Mouse (Mus musculus): ENCODE measurements around the gene Tlr5. TPM values are rescaled to one million over a fixed set of nuclear protein-coding genes. Genes with fewer than 3 reads are reported as not detected.

The Tlr5 gene
- polyA plus RNA-seq, 1 experiment from 2014 or later, result 0.17 TPM

DNA sequence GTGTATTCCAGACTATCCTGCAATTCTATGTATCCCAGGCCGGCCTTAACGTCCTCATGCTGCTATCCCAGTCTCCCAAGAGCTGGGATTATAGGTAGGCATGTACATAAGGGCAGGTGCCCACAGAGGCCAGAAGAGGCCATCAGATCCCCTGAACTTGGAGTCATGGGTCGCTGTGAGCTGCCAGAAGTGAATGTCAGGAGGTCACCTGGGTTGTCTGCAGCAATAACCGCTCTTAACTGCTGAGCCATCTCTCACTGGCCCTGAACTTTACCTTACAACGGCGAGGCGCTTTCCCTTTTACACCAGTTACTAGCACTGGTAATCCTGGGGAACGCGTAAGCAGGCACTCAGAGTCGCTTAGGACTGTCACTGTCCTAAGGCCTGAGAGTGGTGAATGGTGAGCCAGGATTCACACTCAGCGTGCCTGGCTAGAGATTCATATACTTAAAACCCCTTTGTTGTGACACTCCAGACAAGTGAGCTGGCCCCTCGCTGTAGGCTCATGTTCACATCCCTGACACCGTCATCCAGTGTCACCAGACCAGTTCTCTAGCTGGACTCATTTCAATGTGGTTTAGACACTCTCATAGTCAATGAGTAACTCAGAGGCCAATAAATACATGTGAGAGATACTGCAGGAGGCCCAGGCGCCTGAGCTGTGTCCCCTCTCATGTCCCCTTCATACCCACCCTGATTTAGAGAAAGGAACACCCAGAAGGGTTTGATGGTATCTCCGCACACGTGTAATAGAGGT, 2.6 kb downstream of the Tlr5 start:
- ATAC-seq (replicated peaks), result no peak
- H3K4me3 ChIP-seq, result no peak overlapping the region
- WGBS, result 90% methylated on average over 16 of the region's 16 CpGs

DNA sequence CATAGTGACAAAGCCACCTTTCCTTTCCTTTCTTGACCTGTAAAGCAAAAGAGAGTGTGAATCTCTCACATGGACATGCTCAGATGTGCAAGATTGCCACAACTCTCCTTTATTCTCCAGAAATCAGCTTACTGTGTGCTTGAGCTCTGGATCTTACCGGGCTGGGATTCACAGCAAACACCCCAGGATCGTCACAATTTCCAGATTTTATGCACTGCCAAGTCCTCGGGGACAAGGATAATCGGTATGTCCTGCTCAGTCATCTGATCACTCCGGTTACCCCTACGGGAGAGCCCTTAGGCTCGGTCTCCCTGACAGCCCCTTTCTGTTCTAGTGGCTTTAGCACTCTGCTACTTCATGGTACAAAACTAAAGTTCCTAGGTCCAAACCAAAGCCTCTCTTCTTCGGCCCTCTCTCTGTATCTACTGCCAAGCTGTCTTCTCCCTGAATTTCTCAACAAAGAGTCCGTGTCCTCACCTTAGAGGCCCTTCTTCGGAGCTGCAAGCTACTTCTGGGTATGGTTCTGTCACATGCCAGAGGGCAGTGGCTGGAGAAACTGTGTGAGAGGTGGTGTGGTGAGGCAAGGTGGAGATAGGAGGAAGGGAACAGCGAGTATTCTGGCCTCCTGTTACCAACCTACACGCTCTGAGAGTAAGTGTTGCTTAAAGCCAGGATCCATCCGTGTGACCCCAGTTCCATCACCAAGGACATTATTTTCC, 3.4 kb downstream of the Tlr5 start:
- Histone ChIP-seq H3K27ac (no peak overlapping the region), H3K4me3 (no peak overlapping the region), H3K27me3 (replicated peaks) (no peaks in the 10 kb centered on the region), H3K4me1 (peaks cover 43% of the 10 kb centered on the region), H3K36me3 (replicated peaks) (no peaks in the 10 kb centered on the region), H3K9ac (no peak overlapping the region), H3K9me3 (no peaks in the 10 kb centered on the region), H3K4me2 (no peak overlapping the region)
- ATAC-seq (replicated peaks), result no peak
- 79% methylated on average over 13 of the region's 13 CpGs for WGBS

More for the DNA sequence above, 2.6 kb downstream of the Tlr5 start:
- Histone ChIP-seq H3K27ac (no peak overlapping the region), H3K9ac (no peak overlapping the region), H3K9me3 (no peaks in the 10 kb centered on the region), H3K27me3 (replicated peaks) (no peaks in the 10 kb centered on the region), H3K4me2 (no peak overlapping the region), H3K36me3 (replicated peaks) (no peaks in the 10 kb centered on the region), H3K4me1 (peaks cover 45% of the 10 kb centered on the region)

DNA sequence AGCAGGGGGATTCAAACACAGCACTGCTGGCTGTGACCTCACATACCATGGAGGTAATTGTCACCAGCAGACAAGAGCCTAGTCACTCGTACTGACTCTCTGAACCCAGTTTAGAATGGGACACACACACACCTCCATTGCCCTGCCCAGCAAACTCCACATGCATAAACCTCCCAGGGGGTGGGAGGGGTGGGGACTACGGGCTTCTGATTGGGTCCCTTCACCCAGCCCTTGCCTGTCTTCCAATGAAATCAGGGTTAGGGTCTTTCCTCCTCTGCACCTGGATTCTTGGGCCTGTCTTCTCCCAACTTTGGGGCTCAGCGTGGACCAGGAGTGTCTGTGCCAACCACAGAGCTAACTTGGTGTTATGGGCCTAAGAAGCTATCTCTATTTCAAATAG, 4.2 kb downstream of the Tlr5 start:
- no peaks in the 10 kb centered on the region for H3K36me3 ChIP-seq (replicated peaks)
- no peak overlapping the region for H3K27ac ChIP-seq
- no peaks in the 10 kb centered on the region for H3K9me3 ChIP-seq
- H3K27me3 ChIP-seq (replicated peaks), result no peaks in the 10 kb centered on the region
- H3K4me2 ChIP-seq, result peak overlapping the region; percentile 71
- ATAC-seq (replicated peaks), result no peak
- no peak overlapping the region for H3K9ac ChIP-seq
- 40% methylated on average over 3 of the region's 3 CpGs for WGBS
- no peak overlapping the region for H3K4me3 ChIP-seq
- peaks cover 37% of the 10 kb centered on the region for H3K4me1 ChIP-seq

DNA sequence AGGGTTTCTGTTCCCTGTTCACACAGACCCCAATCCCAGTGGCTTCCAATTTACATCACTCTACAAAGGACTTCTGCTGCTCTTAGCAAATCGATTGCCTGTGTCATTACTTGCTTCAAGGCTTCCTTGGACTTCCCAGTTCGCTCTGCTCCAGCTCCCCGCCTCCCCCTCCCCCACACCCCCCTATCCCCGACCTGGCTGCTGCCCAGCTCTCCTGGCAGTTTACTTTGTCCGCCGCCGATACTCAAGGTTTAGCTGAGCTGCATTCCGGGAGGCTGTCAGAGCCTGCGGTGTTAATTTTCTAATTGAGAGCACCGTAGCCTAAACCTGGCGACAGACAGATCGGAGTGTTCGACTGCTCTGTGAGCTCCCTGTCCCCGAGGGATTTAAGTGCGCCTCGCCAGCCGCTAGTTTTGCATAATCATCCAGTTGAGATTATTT, 4.7 kb downstream of the Tlr5 start:
- ATAC-seq (replicated peaks), result peak; percentile 49
- H3K9ac ChIP-seq, result peak overlapping the region; percentile 33
- peak overlapping the region; percentile 71 for H3K4me2 ChIP-seq
- WGBS, result under 1% methylated on average over 17 of the region's 17 CpGs
- peak overlapping the region; percentile 46; the same call in 1 of the 2 replicates for H3K27ac ChIP-seq
- H3K4me1 ChIP-seq, result peaks cover 36% of the 10 kb centered on the region
- H3K36me3 ChIP-seq (replicated peaks), result no peaks in the 10 kb centered on the region
- no peaks in the 10 kb centered on the region for H3K27me3 ChIP-seq (replicated peaks)
- H3K4me3 ChIP-seq, result peak overlapping the region; percentile 36
- H3K9me3 ChIP-seq, result no peaks in the 10 kb centered on the region

DNA sequence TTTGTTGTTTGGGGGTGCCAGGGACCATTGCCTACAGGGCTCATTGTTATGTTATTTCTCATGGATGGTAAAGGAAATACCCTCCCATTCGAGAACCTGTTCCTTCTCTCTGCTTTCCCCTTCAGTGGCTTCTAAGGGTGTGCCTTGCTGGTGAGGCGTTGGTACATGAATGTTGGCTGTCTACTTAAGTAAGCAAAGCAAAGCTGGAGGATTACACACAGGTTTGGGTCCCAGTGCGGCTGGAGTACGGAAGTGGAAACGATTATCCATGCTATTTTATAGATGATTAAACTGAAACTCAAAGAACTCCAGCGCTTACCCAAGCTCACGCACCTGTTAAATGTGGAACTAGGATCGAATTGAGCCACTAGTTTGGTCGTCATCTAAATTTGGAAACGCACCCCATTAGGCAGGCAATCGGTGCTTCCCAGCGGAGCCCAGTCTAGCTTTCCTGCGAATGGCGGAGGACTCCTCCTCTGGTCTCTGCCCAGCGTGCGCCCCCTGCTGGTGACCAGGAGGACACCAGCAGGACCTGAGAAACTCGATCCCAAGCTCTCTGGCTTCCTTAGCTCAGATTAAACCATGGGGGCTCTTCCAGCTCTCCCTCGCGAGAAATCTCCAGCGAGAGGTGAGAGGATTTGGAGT, 5.3 kb downstream of the Tlr5 start:
- Histone ChIP-seq H3K4me3 (peak overlapping the region; percentile 36), H3K36me3 (replicated peaks) (no peaks in the 10 kb centered on the region), H3K4me1 (peaks cover 36% of the 10 kb centered on the region), H3K27ac (peak overlapping the region; percentile 46), H3K9me3 (no peaks in the 10 kb centered on the region), H3K27me3 (replicated peaks) (no peaks in the 10 kb centered on the region), H3K9ac (peak overlapping the region; percentile 33), H3K4me2 (peak overlapping the region; percentile 71)
- peak; percentile 83 for ATAC-seq (replicated peaks)
- WGBS, result under 1% methylated on average over 20 of the region's 20 CpGs

DNA sequence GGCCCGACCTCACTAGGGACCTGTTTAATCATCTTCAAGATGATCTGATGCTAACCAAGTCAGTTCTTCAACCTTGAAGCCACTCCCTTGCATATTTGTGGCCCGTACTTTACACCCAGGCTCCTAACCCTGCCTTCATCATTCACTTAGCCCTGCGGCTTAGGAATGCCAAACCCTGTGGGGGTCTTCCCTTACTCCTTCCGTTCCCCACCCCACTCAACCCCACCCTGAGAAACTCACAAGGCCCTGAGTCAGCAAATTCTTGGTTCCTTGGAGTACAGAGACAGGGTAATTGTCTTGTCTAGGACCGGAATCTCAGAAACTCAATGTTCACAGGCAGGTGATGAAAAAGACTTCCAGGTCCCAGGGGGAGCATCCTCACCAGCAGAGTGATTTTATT, 6.5 kb downstream of the Tlr5 start:
- peaks cover 34% of the 10 kb centered on the region for H3K4me1 ChIP-seq
- WGBS, result 75% methylated on average over 5 of the region's 5 CpGs
- H3K27me3 ChIP-seq (replicated peaks), result no peaks in the 10 kb centered on the region
- no peaks in the 10 kb centered on the region for H3K9me3 ChIP-seq
- H3K36me3 ChIP-seq (replicated peaks), result no peaks in the 10 kb centered on the region
- H3K27ac ChIP-seq, result no peak overlapping the region
- no peak overlapping the region for H3K9ac ChIP-seq
- no peak for ATAC-seq (replicated peaks)
- H3K4me2 ChIP-seq, result no peak overlapping the region
- H3K4me3 ChIP-seq, result no peak overlapping the region

DNA sequence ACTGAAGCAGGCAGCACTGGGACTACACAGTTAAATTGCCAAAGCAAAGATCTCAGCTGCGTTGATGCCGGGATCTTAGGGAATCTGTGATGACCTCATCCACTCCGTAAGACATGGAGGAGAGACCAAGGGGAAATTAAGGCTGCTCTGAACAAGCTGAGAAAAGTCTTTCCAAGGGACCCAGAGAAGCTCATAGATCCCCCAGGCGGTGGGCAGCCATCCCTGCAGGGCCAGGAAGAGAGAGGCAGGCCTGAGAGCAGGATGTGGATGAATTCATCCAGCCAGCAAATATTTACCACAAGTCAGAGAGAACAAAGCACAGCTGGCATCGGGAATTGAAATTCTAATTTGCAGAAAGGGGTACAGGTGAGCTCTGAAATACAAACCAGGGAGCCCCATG, 8.7 kb downstream of the Tlr5 start:
- ATAC-seq (replicated peaks), result no peak
- H3K36me3 ChIP-seq (replicated peaks), result no peaks in the 10 kb centered on the region
- 40% methylated on average over 5 of the region's 5 CpGs for WGBS
- no peak overlapping the region for H3K9ac ChIP-seq
- H3K4me1 ChIP-seq, result peaks cover 34% of the 10 kb centered on the region
- no peaks in the 10 kb centered on the region for H3K9me3 ChIP-seq
- H3K4me3 ChIP-seq, result no peak overlapping the region
- H3K27me3 ChIP-seq (replicated peaks), result no peaks in the 10 kb centered on the region
- H3K27ac ChIP-seq, result no peak overlapping the region
- H3K4me2 ChIP-seq, result no peak overlapping the region

DNA sequence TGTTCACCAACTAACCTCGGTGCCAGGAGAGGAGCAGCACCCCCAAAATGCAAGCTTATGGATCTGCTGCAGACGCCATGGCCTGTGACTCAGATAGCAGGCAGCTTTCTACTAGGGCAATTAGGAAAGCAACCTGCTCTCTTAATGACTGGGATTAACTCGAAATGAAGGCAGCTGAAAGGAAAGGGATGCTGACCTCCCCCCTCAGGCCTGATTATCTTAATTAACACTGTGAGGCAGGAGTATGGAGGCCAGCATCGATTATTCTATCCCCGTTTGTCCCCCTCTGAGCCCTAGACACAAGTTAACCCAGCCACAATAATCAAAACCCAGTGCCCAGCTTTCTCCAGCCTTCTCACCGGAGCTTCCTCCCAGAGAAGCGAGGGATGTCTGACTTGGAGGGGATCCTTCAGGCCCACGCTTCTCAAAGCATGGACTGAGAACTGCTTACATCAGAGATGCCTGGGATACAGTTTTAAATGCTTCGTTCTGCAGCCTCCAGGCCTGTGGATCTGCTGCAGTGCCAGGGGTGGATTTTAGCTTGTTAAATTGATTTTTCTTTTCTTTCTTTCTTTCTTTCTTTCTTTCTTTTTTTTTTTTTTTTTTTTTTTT, 10.4 kb downstream of the Tlr5 start:
- peaks cover 20% of the 10 kb centered on the region for H3K4me1 ChIP-seq
- no peaks in the 10 kb centered on the region for H3K27me3 ChIP-seq (replicated peaks)
- H3K27ac ChIP-seq, result no peak overlapping the region
- H3K4me3 ChIP-seq, result no peak overlapping the region
- no peak overlapping the region for H3K9ac ChIP-seq
- WGBS, result 34% methylated on average over 9 of the region's 9 CpGs
- ATAC-seq (replicated peaks), result no peak
- no peak overlapping the region for H3K4me2 ChIP-seq
- H3K36me3 ChIP-seq (replicated peaks), result no peaks in the 10 kb centered on the region
- H3K9me3 ChIP-seq, result no peaks in the 10 kb centered on the region

DNA sequence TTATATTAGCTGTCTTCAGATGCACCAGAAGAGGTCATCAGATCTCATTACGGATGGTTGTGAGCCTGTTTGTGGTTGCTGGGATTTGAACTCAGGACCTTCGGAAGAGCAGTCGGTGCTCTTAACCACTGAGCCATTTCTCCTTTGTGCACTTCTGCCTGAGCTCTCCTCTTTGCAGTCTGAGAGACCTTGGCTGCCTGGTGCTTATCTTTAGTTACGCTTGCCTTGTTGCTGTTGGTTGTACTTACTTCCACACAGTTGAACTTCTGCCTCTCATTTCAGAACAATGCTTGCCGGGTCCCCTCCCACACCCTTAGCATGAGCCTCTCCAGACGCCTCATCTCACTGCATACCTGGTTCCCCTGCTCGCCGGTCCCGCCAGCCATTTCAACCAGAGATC, 14.1 kb downstream of the Tlr5 start:
- ATAC-seq (replicated peaks), result no peak
- Histone ChIP-seq H3K27me3 (replicated peaks) (no peaks in the 10 kb centered on the region), H3K9ac (no peak overlapping the region), H3K36me3 (replicated peaks) (no peaks in the 10 kb centered on the region), H3K4me3 (no peak overlapping the region), H3K27ac (no peak overlapping the region), H3K9me3 (no peaks in the 10 kb centered on the region), H3K4me1 (peaks cover 13% of the 10 kb centered on the region), H3K4me2 (no peak overlapping the region)
- WGBS, result 82% methylated on average over 9 of the region's 9 CpGs

DNA sequence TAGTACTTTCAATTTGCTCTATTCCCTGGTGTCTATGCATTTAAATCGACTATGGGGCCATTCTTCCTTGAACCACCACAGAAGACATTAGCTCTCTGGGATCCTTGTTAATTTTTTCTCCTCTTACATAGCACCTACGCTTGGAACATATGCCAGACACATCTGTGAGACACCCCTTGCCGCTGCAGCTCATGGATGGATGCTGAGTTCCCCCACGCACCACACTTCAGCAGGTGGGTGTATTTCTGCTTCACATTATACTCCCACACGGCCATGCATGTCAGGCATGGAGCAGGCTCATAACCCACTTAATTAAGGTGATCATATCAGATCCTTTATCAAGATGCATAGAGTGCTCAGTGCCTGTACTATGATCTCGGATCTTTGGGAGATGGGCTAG, 17.7 kb downstream of the Tlr5 start:
- H3K27ac ChIP-seq, result no peak overlapping the region
- H3K36me3 ChIP-seq (replicated peaks), result no peaks in the 10 kb centered on the region
- no peak overlapping the region for H3K9ac ChIP-seq
- H3K4me3 ChIP-seq, result no peak overlapping the region
- no peak for ATAC-seq (replicated peaks)
- H3K4me1 ChIP-seq, result no peaks in the 10 kb centered on the region
- no peaks in the 10 kb centered on the region for H3K27me3 ChIP-seq (replicated peaks)
- WGBS, result 81% methylated on average over 6 of the region's 6 CpGs
- no peaks in the 10 kb centered on the region for H3K9me3 ChIP-seq
- H3K4me2 ChIP-seq, result no peak overlapping the region

DNA sequence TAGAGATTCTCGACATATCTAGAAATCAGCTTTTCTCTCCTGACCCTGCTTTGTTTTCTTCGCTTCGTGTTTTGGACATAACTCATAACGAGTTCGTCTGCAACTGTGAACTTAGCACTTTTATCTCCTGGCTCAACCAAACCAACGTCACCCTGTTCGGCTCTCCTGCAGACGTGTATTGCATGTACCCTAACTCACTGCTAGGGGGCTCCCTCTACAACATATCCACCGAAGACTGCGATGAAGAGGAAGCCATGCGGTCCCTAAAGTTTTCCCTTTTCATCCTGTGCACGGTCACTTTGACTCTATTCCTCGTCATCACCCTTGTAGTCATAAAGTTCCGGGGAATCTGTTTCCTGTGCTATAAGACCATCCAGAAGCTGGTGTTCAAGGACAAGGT, 20.2 kb downstream of the Tlr5 start:
- no peak overlapping the region for H3K27ac ChIP-seq
- no peak for ATAC-seq (replicated peaks)
- 82% methylated on average over 14 of the region's 14 CpGs for WGBS

DNA sequence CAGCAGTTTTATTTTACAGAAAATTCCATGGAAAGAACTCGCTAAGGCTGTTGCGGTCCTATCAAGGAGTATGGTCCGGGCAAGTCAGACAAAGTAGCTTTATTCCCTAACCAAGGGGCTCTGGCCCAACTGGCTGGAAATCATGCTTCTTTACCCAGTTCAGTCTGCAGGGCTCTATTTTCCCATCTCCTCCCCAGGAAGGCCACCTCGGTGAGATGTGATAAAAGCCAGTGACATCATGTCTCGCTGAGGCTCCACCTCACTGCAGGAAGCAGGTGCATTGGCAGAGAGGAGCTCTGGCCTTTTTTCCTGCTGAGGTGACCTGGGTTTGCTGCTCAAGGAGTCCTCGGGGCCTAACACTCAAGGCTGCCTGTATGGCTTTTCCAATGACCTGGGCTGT, 26.1 kb downstream of the Tlr5 start:
- H3K4me1 ChIP-seq, result peaks cover 9% of the 10 kb centered on the region
- no peak overlapping the region for H3K4me2 ChIP-seq
- 80% methylated on average over 6 of the region's 6 CpGs for WGBS
- no peak overlapping the region for H3K9ac ChIP-seq
- no peaks in the 10 kb centered on the region for H3K36me3 ChIP-seq (replicated peaks)
- no peaks in the 10 kb centered on the region for H3K9me3 ChIP-seq
- no peaks in the 10 kb centered on the region; the same call in 1 of the 2 replicates for H3K27me3 ChIP-seq (replicated peaks)
- H3K27ac ChIP-seq, result no peak overlapping the region
- no peak for ATAC-seq (replicated peaks)
- H3K4me3 ChIP-seq, result no peak overlapping the region

More for the DNA sequence above, 20.2 kb downstream of the Tlr5 start:
- H3K9me3 ChIP-seq, result no peaks in the 10 kb centered on the region
- H3K27me3 ChIP-seq (replicated peaks), result no peaks in the 10 kb centered on the region
- no peak overlapping the region for H3K4me2 ChIP-seq
- H3K4me3 ChIP-seq, result no peak overlapping the region
- H3K9ac ChIP-seq, result no peak overlapping the region
- H3K4me1 ChIP-seq, result no peaks in the 10 kb centered on the region
- H3K36me3 ChIP-seq (replicated peaks), result no peaks in the 10 kb centered on the region

Data from midbrain, embryonic 15.5 days (tissue).